Mouse (Mus musculus) adipocyte (in vitro differentiated cells): ENCODE data around the gene Ets1.

Experiments
- DNase-seq: peaks from one replicate; pipeline ENCODE4 v3.0.0-alpha.2; 2016; ENCODE audit warnings: low spot score

Gene Ets1

GRCm38 (mm10) chr9:32712383-32712910, 76.4 kb downstream of the Ets1 start:
- DNase-seq, result no peak

- DNase-seq, result no peak
Observed at GRCm38 (mm10) chr9:32713106-32713505, 77.1 kb downstream of the Ets1 start.

- no peak for DNase-seq
Observed at GRCm38 (mm10) chr9:32713790-32714189, 77.8 kb downstream of the Ets1 start.

- no peak for DNase-seq
Observed at GRCm38 (mm10) chr9:32714487-32714886, 78.5 kb downstream of the Ets1 start.

- DNase-seq, result peak; percentile 72
Observed at GRCm38 (mm10) chr9:32715806-32716466, 79.9 kb downstream of the Ets1 start.

GRCm38 (mm10) chr9:32717268-32717920, 81.4 kb downstream of the Ets1 start:
- DNase-seq, result no peak

- DNase-seq, result no peak
Observed at GRCm38 (mm10) chr9:32717931-32718820, 82.2 kb downstream of the Ets1 start.

GRCm38 (mm10) chr9:32718868-32719267, 82.8 kb downstream of the Ets1 start:
- no peak for DNase-seq

- DNase-seq, result no peak
Observed at GRCm38 (mm10) chr9:32719941-32720263, 83.9 kb downstream of the Ets1 start.

- peak; percentile 52 for DNase-seq
Observed at GRCm38 (mm10) chr9:32720264-32721031, 84.4 kb downstream of the Ets1 start.

- DNase-seq, result no peak
Observed at GRCm38 (mm10) chr9:32721081-32721480, 85.1 kb downstream of the Ets1 start.

- DNase-seq, result no peak
Observed at GRCm38 (mm10) chr9:32722205-32722604, 86.2 kb downstream of the Ets1 start.

GRCm38 (mm10) chr9:32722969-32723368, 86.9 kb downstream of the Ets1 start:
- no peak for DNase-seq

- DNase-seq, result no peak
Observed at GRCm38 (mm10) chr9:32724131-32724825, 88.3 kb downstream of the Ets1 start.

- DNase-seq, result no peak
Observed at GRCm38 (mm10) chr9:32725902-32726301, 89.9 kb downstream of the Ets1 start.

GRCm38 (mm10) chr9:32726595-32726994, 90.6 kb downstream of the Ets1 start:
- DNase-seq, result no peak

GRCm38 (mm10) chr9:32727058-32727457, 91.0 kb downstream of the Ets1 start:
- no peak for DNase-seq

- DNase-seq, result no peak
Observed at GRCm38 (mm10) chr9:32728306-32728705, 92.3 kb downstream of the Ets1 start.

- DNase-seq, result no peak
Observed at GRCm38 (mm10) chr9:32728806-32729205, 92.8 kb downstream of the Ets1 start.

- no peak for DNase-seq
Observed at GRCm38 (mm10) chr9:32729207-32729606, 93.2 kb downstream of the Ets1 start.

GRCm38 (mm10) chr9:32730001-32730655, 94.1 kb downstream of the Ets1 start:
- DNase-seq, result no peak
